Mouse (Mus musculus) intestine, embryonic 15.5 days (tissue): ENCODE results near the gene Zfp954. TPM values are rescaled to one million over a fixed set of nuclear protein-coding genes. Genes with fewer than 3 reads are reported as not detected.
A peak's percentile ranks its signal among the peaks of the same experiment; 100 is the strongest.
"Not testable (repeated sequence)": the region's sequence is repeated elsewhere in the genome, so short reads cannot be mapped to it uniquely, and the experiment has no call there.

Source experiments
- ATAC-seq: fragments of 200-750 bp; cut with Nextera tagmentation; 2 replicates; pipeline ENCODE4 v1.8.0; 2017; ENCODE audit warnings: moderate TSS enrichment, moderate library complexity
- H3K27ac ChIP-seq: fragments of 300-500 bp; sonication (generic); 2 replicates; pipeline ENCODE4 v1.5.1; 2015; ENCODE audit warnings: mild to moderate bottlenecking, inconsistent platforms
- H3K27me3 ChIP-seq: fragments of 300-500 bp; sonication (generic); replicated peaks from 2 replicates; pipeline ENCODE4 v1.6.1; 2015; ENCODE audit warnings: inconsistent platforms
- H3K36me3 ChIP-seq: fragments of 300-500 bp; sonication (generic); 2 replicates; pipeline ENCODE4 v1.6.1; 2015; ENCODE audit warnings: inconsistent platforms
- H3K4me1 ChIP-seq: fragments of 300-500 bp; sonication (generic); replicated peaks from 2 replicates; pipeline ENCODE4 v1.6.1; 2015; ENCODE audit warnings: inconsistent platforms
- H3K4me2 ChIP-seq: fragments of 300-500 bp; sonication (generic); replicated peaks from 2 replicates; pipeline ENCODE4 v1.6.1; 2015; ENCODE audit warnings: mild to moderate bottlenecking, inconsistent platforms
- H3K4me3 ChIP-seq: fragments of 300-500 bp; sonication (generic); replicated peaks from 2 replicates; pipeline ENCODE4 v1.5.1; 2015; ENCODE audit warnings: inconsistent platforms
- H3K9ac ChIP-seq: fragments of 300-500 bp; sonication (generic); 2 replicates; pipeline ENCODE4 v1.6.1; 2015; ENCODE audit warnings: inconsistent platforms
- H3K9me3 ChIP-seq: fragments of 300-500 bp; sonication (generic); 2 replicates; pipeline ENCODE4 v1.6.1; 2016; ENCODE audit warnings: inconsistent platforms
- WGBS: fragments of 180-500 bp; shearing (Covaris S2); methylation state at CpG from one replicate; pipeline ENCODE4 v1.1.7; 2015; 5-methylcytosine and 5-hydroxymethylcytosine counted together
- polyA plus RNA-seq: library from polyadenylated mRNA; unstranded; fragments of >200 nt; fragmentation: Nextera tagmentation; extraction: Ambion mirVana; gene quantifications from 2 replicates; pipeline ENCODE4 v1.2.1, GENCODE M21; 2015

Gene Zfp954
- 12.2 and 13.2 TPM in 2 replicates for polyA plus RNA-seq

GRCm38 (mm10) chr7:7120921-7121601, at the start of gene Zfp954:
Gene Zfp954 (minus strand): TSS chr7:7121488.
- Histone ChIP-seq H3K4me1 (no peaks in the 10 kb centered on the region), H3K9me3 (no peaks in the 10 kb centered on the region), H3K27me3 (no peaks in the 10 kb centered on the region), H3K4me2 (peak within 1 kb of the TSS; percentile 59), H3K9ac (peak within 1 kb of the TSS; percentile 58), H3K36me3 (peaks cover 4% of the 10 kb centered on the region; the same call in 1 of the 2 replicates), H3K27ac (peak within 1 kb of the TSS; percentile 33; the same call in 1 of the 2 replicates), H3K4me3 (peak within 1 kb of the TSS; percentile 64)
- ATAC-seq = peak; percentile 98
- under 1% methylated on average over 30 of the region's 30 CpGs for WGBS

- no peak overlapping the region for H3K4me3 ChIP-seq
- no peaks in the 10 kb centered on the region for H3K4me1 ChIP-seq
- H3K9ac ChIP-seq = no peak overlapping the region
- no peaks in the 10 kb centered on the region for H3K9me3 ChIP-seq
- no peak overlapping the region for H3K27ac ChIP-seq
- WGBS = 88% methylated on average over 15 of the region's 15 CpGs
- no peak for ATAC-seq
- no peak overlapping the region for H3K4me2 ChIP-seq
- no peaks in the 10 kb centered on the region for H3K36me3 ChIP-seq
- no peaks in the 10 kb centered on the region for H3K27me3 ChIP-seq
These were observed 24.8 kb upstream of the Zfp954 start for GRCm38 (mm10) chr7:7145991-7146608.

- Histone ChIP-seq H3K27ac (no peak overlapping the region), H3K4me2 (no peak overlapping the region), H3K36me3 (no peaks in the 10 kb centered on the region), H3K9me3 (no peaks in the 10 kb centered on the region), H3K4me1 (no peaks in the 10 kb centered on the region), H3K27me3 (no peaks in the 10 kb centered on the region), H3K9ac (no peak overlapping the region), H3K4me3 (no peak overlapping the region)
- 100% methylated on average over 1 of the region's 1 CpGs for WGBS
- no peak for ATAC-seq
These were observed 22.9 kb upstream of the Zfp954 start for GRCm38 (mm10) chr7:7144215-7144614.

GRCm38 (mm10) chr7:7136379-7136866, 15.1 kb upstream of the Zfp954 start, which contains the start of gene Zfp773:
Gene Zfp773 (minus strand): TSS chr7:7136755.
- Histone ChIP-seq H3K27ac (no peak within 1 kb of the TSS; the same call in 1 of the 2 replicates), H3K27me3 (no peaks in the 10 kb centered on the region), H3K9me3 (no peaks in the 10 kb centered on the region), H3K4me1 (0 out of 2 replicates have a peak, but pooled peaks cover 4% of the 10 kb centered on the region), H3K4me2 (peak within 1 kb of the TSS; percentile 68), H3K36me3 (no peaks in the 10 kb centered on the region), H3K4me3 (peak within 1 kb of the TSS; percentile 54), H3K9ac (peak within 1 kb of the TSS; percentile 50)
- peak; percentile 99 for ATAC-seq
- 7% methylated on average over 16 of the region's 16 CpGs for WGBS

GRCm38 (mm10) chr7:7132751-7133150, 11.5 kb upstream of the Zfp954 start:
- Histone ChIP-seq H3K9me3 (no peaks in the 10 kb centered on the region), H3K36me3 (no peaks in the 10 kb centered on the region), H3K4me1 (0 out of 2 replicates have a peak, but pooled peaks cover 4% of the 10 kb centered on the region), H3K9ac (no peak overlapping the region), H3K27me3 (no peaks in the 10 kb centered on the region), H3K4me3 (no peak overlapping the region), H3K27ac (no peak overlapping the region), H3K4me2 (no peak overlapping the region)
- ATAC-seq = no peak
- WGBS = 79% methylated on average over 8 of the region's 8 CpGs

GRCm38 (mm10) chr7:7130491-7131124, 9.3 kb upstream of the Zfp954 start:
- ATAC-seq, H3K27ac ChIP-seq: not testable (repeated sequence)
- 94% methylated on average over 15 of the region's 15 CpGs for WGBS

GRCm38 (mm10) chr7:7121602-7121980, 303 bp upstream of the Zfp954 start:
- Histone ChIP-seq H3K27me3 (no peaks in the 10 kb centered on the region), H3K4me1 (no peaks in the 10 kb centered on the region), H3K36me3 (no peaks in the 10 kb centered on the region; the same call in 1 of the 2 replicates), H3K4me2 (peak overlapping the region; percentile 59), H3K4me3 (peak overlapping the region; percentile 64), H3K9ac (0 out of 2 replicates have a peak overlapping the region, but pooled peaks have one; percentile 24), H3K9me3 (no peaks in the 10 kb centered on the region), H3K27ac (no peak overlapping the region)
- WGBS = 51% methylated on average over 6 of the region's 6 CpGs
- ATAC-seq = no peak; the same call in 1 of the 2 replicates

More at GRCm38 (mm10) chr7:7130491-7131124, 9.3 kb upstream of the Zfp954 start:
- H3K4me2 ChIP-seq, H3K4me3 ChIP-seq, H3K9ac ChIP-seq, H3K27me3 ChIP-seq, H3K36me3 ChIP-seq, H3K4me1 ChIP-seq, H3K9me3 ChIP-seq: not testable (repeated sequence)

- no peak overlapping the region for H3K9ac ChIP-seq
- H3K9me3 ChIP-seq = no peaks in the 10 kb centered on the region
- H3K4me3 ChIP-seq = no peak overlapping the region
- 93% methylated on average over 2 of the region's 2 CpGs for WGBS
- no peak overlapping the region for H3K27ac ChIP-seq
- no peaks in the 10 kb centered on the region for H3K27me3 ChIP-seq
- no peaks in the 10 kb centered on the region for H3K4me1 ChIP-seq
- peaks cover 8% of the 10 kb centered on the region; the same call in 1 of the 2 replicates for H3K36me3 ChIP-seq
- H3K4me2 ChIP-seq = no peak overlapping the region
- ATAC-seq = no peak
These were observed 2.8 kb downstream of the Zfp954 start for GRCm38 (mm10) chr7:7118441-7118840.

GRCm38 (mm10) chr7:7108501-7108900, 12.8 kb downstream of the Zfp954 start:
- Histone ChIP-seq H3K4me1 (no peaks in the 10 kb centered on the region), H3K9me3 (no peaks in the 10 kb centered on the region), H3K4me3 (no peak overlapping the region), H3K27me3 (no peaks in the 10 kb centered on the region), H3K4me2 (no peak overlapping the region), H3K9ac (no peak overlapping the region), H3K36me3 (no peaks in the 10 kb centered on the region), H3K27ac (no peak overlapping the region)
- no peak for ATAC-seq
- 90% methylated on average over 7 of the region's 7 CpGs for WGBS

Other genes with a start within 250 kb of the Zfp954 start
- not detected in 2 replicates for gene Aurkc, start 126.2 kb downstream of the Zfp954 start, polyA plus RNA-seq
- 1.2 and 1.7 TPM in 2 replicates for gene Zfp773, start 15.3 kb upstream of the Zfp954 start, polyA plus RNA-seq
- gene Zfp418, start 49.8 kb upstream of the Zfp954 start, polyA plus RNA-seq = 1.6 and 1.9 TPM in 2 replicates
- gene Zfp772, start 88.5 kb upstream of the Zfp954 start, polyA plus RNA-seq = 5.8 and 6.0 TPM in 2 replicates
- gene Vmn2r29, start 125.8 kb upstream of the Zfp954 start, polyA plus RNA-seq = 0.21 and 0.64 TPM in 2 replicates
- gene Gm45844, start 156.8 kb upstream of the Zfp954 start, polyA plus RNA-seq = 2.8 and 3.1 TPM in 2 replicates
- gene Clcn4, start 179.4 kb upstream of the Zfp954 start, polyA plus RNA-seq = 49.4 and 50.7 TPM in 2 replicates
- gene Vmn2r30, start 216.1 kb upstream of the Zfp954 start, polyA plus RNA-seq = not detected in 2 replicates